Mouse (Mus musculus): ENCODE measurements around the gene Fam92a.
A peak's percentile ranks its signal among the peaks of the same experiment; 100 is the strongest.
"Not testable (repeated sequence)": the region's sequence is repeated elsewhere in the genome, so short reads cannot be mapped to it uniquely, and the experiment has no call there.

Fam92a gene

GRCm38 (mm10) chr4:12171318-12172091 lies at the start of gene Fam92a:
TSS of gene Fam92a (minus strand) at chr4:12172015.
- peak; percentile 62 for DNase-seq (ENCODE audit: low spot score)

- DNase-seq (ENCODE audit: low spot score) = no peak
Measured at GRCm38 (mm10) chr4:12178992-12179391, 7.2 kb upstream of the Fam92a start.

- no peak for DNase-seq (ENCODE audit: low spot score)
Measured at GRCm38 (mm10) chr4:12170986-12171317, 863 bp downstream of the Fam92a start.

GRCm38 (mm10) chr4:12147660-12148059 lies 24.2 kb downstream of the Fam92a start:
- DNase-seq (ENCODE audit: low spot score) = no peak

- not testable (repeated sequence) for DNase-seq (ENCODE audit: low spot score)
Measured at GRCm38 (mm10) chr4:12141516-12141915, 30.3 kb downstream of the Fam92a start.

- DNase-seq (ENCODE audit: low spot score) = not testable (repeated sequence)
Measured at GRCm38 (mm10) chr4:12140592-12141062, 31.2 kb downstream of the Fam92a start.

GRCm38 (mm10) chr4:12140141-12140567 lies 31.7 kb downstream of the Fam92a start, which contains the start of gene Rbm12b1:
TSS of gene Rbm12b1 (plus strand) at chr4:12140264.
- DNase-seq (ENCODE audit: low spot score) = peak; percentile 60
